Mouse (Mus musculus): ENCODE data around the gene Dapl1. TPM values are rescaled to one million over a fixed set of nuclear protein-coding genes. Genes with fewer than 3 reads are reported as not detected.

Dapl1 gene
- total and polyA plus RNA-seq, 2 experiments: not detected

DNA sequence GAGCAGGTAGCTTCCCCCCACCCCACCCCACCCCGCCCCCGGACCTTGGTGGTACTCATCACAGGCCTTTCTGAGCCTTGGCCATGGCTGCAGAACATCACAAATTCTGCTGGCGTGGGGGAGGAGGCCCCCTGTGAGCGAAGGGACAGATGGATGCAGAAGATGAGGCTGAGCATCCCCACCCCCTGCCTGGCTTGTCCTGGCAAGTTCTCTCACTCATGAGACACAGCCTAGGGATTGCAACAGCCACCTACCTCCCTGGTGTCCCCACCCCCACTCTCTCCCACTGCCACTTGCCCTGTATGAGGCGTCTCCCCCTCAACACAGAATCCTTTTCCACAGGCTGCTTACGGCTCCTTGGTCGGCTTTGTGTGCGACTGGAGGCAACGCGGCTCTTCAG lies 49.1 kb downstream of the Dapl1 start:
- Histone ChIP-seq H3K79me2 (ENCODE audit: control insufficient read depth, insufficient read depth, low read length) (no peaks in the 10 kb centered on the region), H3K27ac (replicated peaks; ENCODE audit: insufficient read depth, low read depth, low read length) (no peak overlapping the region), H3K27me3 (ENCODE audit: control insufficient read depth, insufficient read depth, low read length) (no peaks in the 10 kb centered on the region), H3K9ac (ENCODE audit: low read depth, low read length) (no peak overlapping the region), H3K4me3 (ENCODE audit: insufficient read depth, low read depth, low read length) (no peak overlapping the region), H3K4me1 (ENCODE audit: control insufficient read depth, insufficient read depth, low read length) (no peaks in the 10 kb centered on the region), H3K36me3 (ENCODE audit: control insufficient read depth, insufficient read depth, low read length) (no peaks in the 10 kb centered on the region)
- DNase-seq (ENCODE audit: extremely low read depth, low read depth, low spot score): no peak
- 93% methylated on average over 10 of the region's 10 CpGs for WGBS
- TF ChIP-seq POLR2A (IDR thresholded peaks at IDR 0.05; ENCODE audit: extremely low read depth, insufficient read depth, low read length) (no peak), CTCF (IDR thresholded peaks at IDR 0.05; ENCODE audit: low read depth, low read length) (no peak)

DNA sequence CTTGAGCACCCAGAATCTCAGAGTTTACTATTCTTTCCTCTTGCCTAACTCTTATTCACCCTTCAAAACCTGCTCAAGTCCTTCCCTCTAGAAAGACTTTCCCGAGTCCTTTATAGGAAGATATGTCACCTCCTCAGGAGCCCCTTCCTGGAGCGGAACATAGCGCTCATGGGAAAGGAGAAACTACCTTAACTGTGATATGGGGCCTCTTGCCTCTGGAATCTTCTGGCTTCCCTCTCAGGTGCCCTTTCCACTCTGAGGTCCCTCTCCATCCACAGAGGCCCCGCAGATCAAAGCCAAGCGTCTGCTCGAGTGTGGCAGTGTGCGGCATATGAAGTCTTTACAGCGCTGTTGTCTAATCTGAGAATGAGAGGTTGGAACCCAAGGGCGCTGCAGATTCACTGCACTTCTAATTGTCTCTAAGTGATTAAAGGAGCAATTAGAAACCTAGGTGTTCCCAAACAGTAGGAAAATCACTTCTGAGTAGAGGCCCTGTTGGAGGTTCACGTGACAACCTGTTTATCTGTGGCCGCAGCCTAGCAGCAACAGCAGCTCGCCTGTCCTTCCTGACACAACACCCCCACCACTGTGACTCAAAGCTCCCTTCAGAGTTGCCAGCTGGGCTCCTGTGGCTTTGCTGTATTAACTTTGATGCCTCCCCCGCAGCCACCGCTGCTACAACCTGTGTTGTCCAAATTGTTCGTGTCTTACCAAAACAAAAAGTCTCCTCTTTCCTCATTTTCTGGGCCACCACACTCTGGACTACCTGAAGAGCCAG lies 49.7 kb downstream of the Dapl1 start:
- DNase-seq (ENCODE audit: extremely low read depth, low read depth, low spot score): no peak
- WGBS: 93% methylated on average over 15 of the region's 15 CpGs
- no peaks in the 10 kb centered on the region for H3K27me3 ChIP-seq (ENCODE audit: control insufficient read depth, insufficient read depth, low read length)
- TF ChIP-seq CTCF (IDR thresholded peaks at IDR 0.05; ENCODE audit: low read depth, low read length) (no peak), POLR2A (IDR thresholded peaks at IDR 0.05; ENCODE audit: extremely low read depth, insufficient read depth, low read length) (no peak)
- no peaks in the 10 kb centered on the region for H3K4me1 ChIP-seq (ENCODE audit: control insufficient read depth, insufficient read depth, low read length)
- H3K36me3 ChIP-seq (ENCODE audit: control insufficient read depth, insufficient read depth, low read length): no peaks in the 10 kb centered on the region
- H3K9ac ChIP-seq (ENCODE audit: low read depth, low read length): no peak overlapping the region
- no peak overlapping the region for H3K27ac ChIP-seq (replicated peaks; ENCODE audit: insufficient read depth, low read depth, low read length)
- no peaks in the 10 kb centered on the region for H3K79me2 ChIP-seq (ENCODE audit: control insufficient read depth, insufficient read depth, low read length)
- no peak overlapping the region for H3K4me3 ChIP-seq (ENCODE audit: insufficient read depth, low read depth, low read length)

DNA sequence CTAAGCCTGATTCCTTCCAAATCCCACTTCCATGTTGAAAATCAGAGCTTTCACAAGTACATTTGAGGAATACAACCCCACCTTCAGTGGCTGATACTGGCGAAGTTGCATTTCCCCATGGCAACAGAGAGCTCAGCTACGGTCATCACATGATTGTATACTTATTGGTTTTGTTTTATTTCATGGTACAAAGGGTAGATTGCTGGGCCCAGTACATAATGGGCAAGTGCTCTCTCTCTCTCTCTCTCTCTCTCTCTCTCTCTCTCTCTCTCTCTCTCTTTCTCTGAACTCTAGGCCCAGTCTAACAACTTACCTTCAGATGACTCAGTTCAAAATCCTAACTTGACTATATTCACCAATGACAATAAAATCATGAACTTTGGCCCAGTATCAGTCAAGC lies 52.5 kb downstream of the Dapl1 start:
- H3K27ac ChIP-seq (replicated peaks; ENCODE audit: insufficient read depth, low read depth, low read length): no peak overlapping the region
- H3K4me1 ChIP-seq (ENCODE audit: control insufficient read depth, insufficient read depth, low read length): no peaks in the 10 kb centered on the region
- no peaks in the 10 kb centered on the region for H3K36me3 ChIP-seq (ENCODE audit: control insufficient read depth, insufficient read depth, low read length)
- H3K4me3 ChIP-seq (ENCODE audit: insufficient read depth, low read depth, low read length): no peak overlapping the region
- no peaks in the 10 kb centered on the region for H3K27me3 ChIP-seq (ENCODE audit: control insufficient read depth, insufficient read depth, low read length)
- 91% methylated on average over 2 of the region's 2 CpGs for WGBS
- no peaks in the 10 kb centered on the region for H3K79me2 ChIP-seq (ENCODE audit: control insufficient read depth, insufficient read depth, low read length)
- no peak overlapping the region for H3K9ac ChIP-seq (ENCODE audit: low read depth, low read length)
- DNase-seq (ENCODE audit: extremely low read depth, low read depth, low spot score): no peak
- TF ChIP-seq CTCF (IDR thresholded peaks at IDR 0.05; ENCODE audit: low read depth, low read length) (no peak), POLR2A (IDR thresholded peaks at IDR 0.05; ENCODE audit: extremely low read depth, insufficient read depth, low read length) (no peak)

DNA sequence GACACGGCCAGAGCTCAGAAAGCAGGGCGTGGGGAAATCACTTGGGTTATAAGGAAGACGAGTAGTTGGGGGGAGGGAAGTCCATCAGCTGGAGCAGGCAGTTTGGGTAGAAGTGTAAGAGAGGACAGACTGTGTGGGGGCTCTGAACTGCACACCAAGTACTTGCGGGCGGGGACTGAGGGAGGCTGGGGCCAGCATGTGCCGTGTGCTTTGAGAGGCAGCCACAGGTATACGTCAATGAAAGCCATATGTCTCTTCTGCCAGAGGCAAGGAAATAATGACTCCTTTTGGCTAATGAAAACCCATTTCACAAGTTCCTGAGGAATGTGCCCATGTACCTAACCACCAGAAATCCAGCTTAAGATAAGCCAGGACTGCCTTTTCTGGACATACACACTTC lies 53.6 kb downstream of the Dapl1 start:
- no peaks in the 10 kb centered on the region for H3K4me1 ChIP-seq (ENCODE audit: control insufficient read depth, insufficient read depth, low read length)
- H3K27ac ChIP-seq (replicated peaks; ENCODE audit: insufficient read depth, low read depth, low read length): no peak overlapping the region
- H3K36me3 ChIP-seq (ENCODE audit: control insufficient read depth, insufficient read depth, low read length): no peaks in the 10 kb centered on the region
- no peak for DNase-seq (ENCODE audit: extremely low read depth, low read depth, low spot score)
- TF ChIP-seq CTCF (IDR thresholded peaks at IDR 0.05; ENCODE audit: low read depth, low read length) (no peak), POLR2A (IDR thresholded peaks at IDR 0.05; ENCODE audit: extremely low read depth, insufficient read depth, low read length) (no peak)
- H3K27me3 ChIP-seq (ENCODE audit: control insufficient read depth, insufficient read depth, low read length): no peaks in the 10 kb centered on the region
- H3K4me3 ChIP-seq (ENCODE audit: insufficient read depth, low read depth, low read length): no peak overlapping the region
- H3K79me2 ChIP-seq (ENCODE audit: control insufficient read depth, insufficient read depth, low read length): no peaks in the 10 kb centered on the region
- 95% methylated on average over 7 of the region's 7 CpGs for WGBS
- H3K9ac ChIP-seq (ENCODE audit: low read depth, low read length): no peak overlapping the region

DNA sequence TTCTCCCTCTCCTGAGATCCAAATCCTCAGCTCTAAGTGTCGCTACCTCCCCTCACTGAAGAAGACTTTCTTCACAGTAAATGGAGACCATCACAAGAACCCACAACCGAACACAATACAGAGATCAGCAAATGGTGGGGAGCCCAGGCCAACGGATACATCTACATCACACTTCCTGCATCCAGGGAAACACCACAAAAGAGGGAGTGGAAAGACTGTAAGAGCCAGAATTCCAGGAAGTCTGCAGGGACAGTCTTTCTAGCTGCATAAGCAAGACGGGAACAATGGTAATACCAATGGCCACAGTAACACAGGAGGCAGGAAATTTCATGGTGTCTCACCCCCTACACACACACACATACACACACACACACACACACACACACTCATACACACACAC lies 55.3 kb downstream of the Dapl1 start:
- Histone ChIP-seq H3K36me3 (ENCODE audit: control insufficient read depth, insufficient read depth, low read length) (no peaks in the 10 kb centered on the region), H3K79me2 (ENCODE audit: control insufficient read depth, insufficient read depth, low read length) (no peaks in the 10 kb centered on the region), H3K27me3 (ENCODE audit: control insufficient read depth, insufficient read depth, low read length) (no peaks in the 10 kb centered on the region), H3K27ac (replicated peaks; ENCODE audit: insufficient read depth, low read depth, low read length) (no peak overlapping the region), H3K4me3 (ENCODE audit: insufficient read depth, low read depth, low read length) (no peak overlapping the region), H3K4me1 (ENCODE audit: control insufficient read depth, insufficient read depth, low read length) (no peaks in the 10 kb centered on the region), H3K9ac (ENCODE audit: low read depth, low read length) (no peak overlapping the region)
- TF ChIP-seq POLR2A (IDR thresholded peaks at IDR 0.05; ENCODE audit: extremely low read depth, insufficient read depth, low read length) (no peak), CTCF (IDR thresholded peaks at IDR 0.05; ENCODE audit: low read depth, low read length) (no peak)
- WGBS: 70% methylated on average over 4 of the region's 4 CpGs
- no peak for DNase-seq (ENCODE audit: extremely low read depth, low read depth, low spot score)

DNA sequence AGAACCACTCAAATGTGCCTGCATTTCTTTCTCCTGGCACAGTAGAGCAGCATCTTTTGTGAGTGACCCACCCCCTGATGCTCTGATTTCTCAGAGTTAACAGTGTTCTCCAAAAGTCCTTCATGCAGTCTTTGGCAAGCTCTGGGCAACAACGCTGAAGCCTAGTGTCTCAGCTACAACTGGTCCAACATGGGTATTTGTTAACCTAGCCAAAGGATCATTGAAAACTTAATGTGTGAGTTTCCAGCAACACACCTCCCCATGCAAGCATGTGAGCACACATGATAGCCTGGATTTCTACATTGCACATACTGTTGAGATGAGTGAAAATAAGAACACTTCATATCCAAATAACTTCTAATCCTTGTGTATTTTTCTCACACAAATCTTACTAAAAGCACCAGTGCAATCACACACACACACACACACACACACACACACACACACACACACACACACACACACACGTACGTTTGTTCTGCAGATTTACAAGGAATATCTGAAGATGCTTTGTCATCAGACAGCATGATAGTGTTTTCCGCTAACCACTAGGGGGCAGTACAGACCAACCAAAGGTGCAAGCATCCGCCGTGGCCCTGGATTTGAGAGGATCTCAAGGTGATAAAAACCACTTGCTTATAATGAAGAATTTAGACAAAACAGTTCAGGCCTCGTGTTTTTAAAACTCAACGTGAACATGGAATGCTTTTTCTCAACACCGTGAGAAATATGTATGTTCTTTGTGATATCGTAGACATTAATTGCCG lies 56.9 kb downstream of the Dapl1 start:
- no peak overlapping the region for H3K4me3 ChIP-seq (ENCODE audit: insufficient read depth, low read depth, low read length)
- TF ChIP-seq CTCF (IDR thresholded peaks at IDR 0.05; ENCODE audit: low read depth, low read length) (peak; percentile 75), POLR2A (IDR thresholded peaks at IDR 0.05; ENCODE audit: extremely low read depth, insufficient read depth, low read length) (no peak)
- H3K27ac ChIP-seq (replicated peaks; ENCODE audit: insufficient read depth, low read depth, low read length): no peak overlapping the region
- WGBS: 28% methylated on average over 11 of the region's 11 CpGs
- H3K27me3 ChIP-seq (ENCODE audit: control insufficient read depth, insufficient read depth, low read length): no peaks in the 10 kb centered on the region
- no peaks in the 10 kb centered on the region for H3K79me2 ChIP-seq (ENCODE audit: control insufficient read depth, insufficient read depth, low read length)
- peak; percentile 53 for DNase-seq (ENCODE audit: extremely low read depth, low read depth, low spot score)
- H3K4me1 ChIP-seq (ENCODE audit: control insufficient read depth, insufficient read depth, low read length): no peaks in the 10 kb centered on the region
- no peaks in the 10 kb centered on the region for H3K36me3 ChIP-seq (ENCODE audit: control insufficient read depth, insufficient read depth, low read length)
- H3K9ac ChIP-seq (ENCODE audit: low read depth, low read length): no peak overlapping the region

All from liver, adult 2 months (tissue).